Mouse (Mus musculus) spleen, embryonic (tissue): ENCODE results near the gene Aaas.

Source experiments
- CTCF ChIA-PET: fragments of 350-600 bp; sonication (Branson Sonifier 250); formaldehyde crosslinking; loops from one replicate; lab custom pipeline; 2022; lab: Charles Lee

The Aaas gene

GRCm38 (mm10) chr15:102315292-102315691 lies 35.3 kb downstream of the Aaas start:
- CTCF ChIA-PET: interaction anchor here (1.2 to 1.4 kb wide), 2 partner anchors 24 to 35 kb away, joined by 3 to 7 read pairs; no protein-coding TSS in a partner anchor

GRCm38 (mm10) chr15:102311489-102311888 lies 39.1 kb downstream of the Aaas start:
- CTCF ChIA-PET: no interaction called here

- CTCF ChIA-PET: interaction anchor here (0.6 kb wide), 1 partner anchor 960 kb away, joined by 7 read pairs; no protein-coding TSS in a partner anchor
These were observed 40.3 kb downstream of the Aaas start for GRCm38 (mm10) chr15:102310074-102310845.

GRCm38 (mm10) chr15:102308717-102309116 lies 41.9 kb downstream of the Aaas start:
- CTCF ChIA-PET: interaction anchor here (0.7 kb wide), 2 partner anchors 58 to 222 kb away, joined by 3 read pairs; partner anchors contain the start of gene Sp7

GRCm38 (mm10) chr15:102302542-102302941 lies 48.0 kb downstream of the Aaas start:
- CTCF ChIA-PET: interaction anchor here (0.5 kb wide), 1 partner anchor 183 kb away, joined by 3 read pairs; no protein-coding TSS in a partner anchor

- CTCF ChIA-PET: interaction anchor here (0.6 to 0.7 kb wide), 2 partner anchors 18 to 229 kb away, joined by 4 to 6 read pairs; no protein-coding TSS in a partner anchor
These were observed 54.1 kb downstream of the Aaas start for GRCm38 (mm10) chr15:102296368-102297006.

- CTCF ChIA-PET: no interaction called here
These were observed 54.8 kb downstream of the Aaas start, which contains the start of gene Espl1 for GRCm38 (mm10) chr15:102295633-102296367. TSS of gene Espl1 (plus strand) at chr15:102296266.
